Mouse (Mus musculus) adrenal gland, postnatal 4 days (tissue): ENCODE data around the gene Spag6l. TPM values are rescaled to one million over a fixed set of nuclear protein-coding genes. Genes with fewer than 3 reads are reported as not detected.
"Not testable (repeated sequence)": the region's sequence is repeated elsewhere in the genome, so short reads cannot be mapped to it uniquely, and the experiment has no call there.

Source experiments
- DNase-seq, 2 experiments: peaks; one replicate each; pipeline ENCODE4 v3.0.0; 2021 to 2022; ENCODE audit warnings: low spot score in 2 of 2, mixed read lengths in 2 of 2
- long read RNA-seq, 2 experiments: library from polyadenylated mRNA; stranded (forward); transcript quantifications; one replicate each; pipeline ENCODE4 v2.0.0; 2021
- total RNA-seq, 2 experiments: library from RNA; stranded (reverse); gene quantifications; 2 replicates each; pipeline ENCODE4 v1.2.3; 2021

Spag6l gene
- total RNA-seq: 1 to 10 TPM in 1 of 2 experiments, under 1 TPM in 1; 0.54 to 1.3 TPM
- long read RNA-seq, experiment 1, partial matches to known transcripts: 0 of 2 reads
- long read RNA-seq, experiment 1, other reads (novel, unspliced or antisense): 1 of 2 reads
- long read RNA-seq, experiment 2, partial matches to known transcripts: 0 of 1 reads
- long read RNA-seq, experiment 2, other reads (novel, unspliced or antisense): 1 of 1 reads

- peak in 1 of 2 experiments; percentile 16 for DNase-seq
These were observed at the start of gene Spag6l for GRCm38 (mm10) chr16:16828757-16829615. Gene Spag6l, minus strand, starts transcription at chr16:16829456.

DNA sequence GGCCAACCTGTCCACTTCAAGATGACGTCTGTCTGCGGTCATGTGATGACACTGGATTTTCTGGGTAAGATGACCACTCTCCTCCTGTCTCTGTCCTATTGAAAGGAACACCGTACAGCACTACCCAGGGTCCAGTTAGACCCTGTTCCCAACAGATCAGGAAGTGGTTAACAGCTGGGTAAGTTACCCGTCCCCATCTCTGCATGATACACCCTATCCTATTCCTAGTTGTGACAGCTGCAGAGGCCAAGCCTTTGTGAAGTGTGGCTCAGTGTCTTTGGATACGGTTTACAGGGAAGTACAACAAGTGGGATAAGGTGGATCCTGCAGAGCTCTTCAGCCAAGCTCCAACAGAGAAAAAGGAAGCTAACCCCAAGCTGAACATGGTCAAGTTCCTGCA is 49.8 kb upstream of the Spag6l start:
- no peak for DNase-seq

DNA sequence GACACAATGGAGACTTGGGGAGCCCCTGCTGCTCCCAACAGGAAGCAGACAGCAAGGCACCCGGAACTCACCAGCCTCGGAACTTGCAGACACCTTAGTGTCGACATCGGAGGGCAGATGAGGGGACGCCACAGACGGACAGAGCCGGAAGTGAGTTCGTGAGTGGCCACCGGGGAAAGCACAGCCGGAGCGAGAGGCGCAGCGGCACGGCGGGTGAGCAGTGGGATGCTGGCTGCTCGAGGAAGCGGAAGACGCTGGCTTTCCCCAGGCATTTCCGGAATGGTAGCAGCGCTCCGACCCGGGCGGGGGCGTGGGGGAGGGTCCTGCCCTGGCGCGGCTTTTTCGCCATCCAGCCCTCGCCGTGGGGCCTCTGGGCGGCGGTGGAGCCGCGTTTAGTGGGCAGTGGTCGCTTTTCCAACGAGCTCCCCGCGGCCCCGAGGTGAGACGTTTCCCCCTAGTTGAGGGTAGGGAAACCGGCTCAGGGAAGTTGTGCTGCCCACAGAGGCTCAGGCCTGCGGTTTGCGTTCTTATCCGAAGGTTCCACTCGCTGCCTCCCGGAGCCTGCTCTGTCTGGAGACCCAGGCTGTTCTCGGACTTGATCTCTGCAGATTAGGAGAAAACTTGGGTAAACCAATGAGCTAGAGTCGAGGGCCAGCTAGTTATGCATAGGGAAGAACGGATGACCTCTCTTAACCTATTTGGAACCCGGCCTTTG is 41.5 kb upstream of the Spag6l start, which contains the start of the genes Top3b and Vpreb1:
Gene Top3b (plus strand): TSS at position 120 of the 715 bp plus-strand sequence.
Gene Vpreb1 (minus strand): TSS at position 227 of the 715 bp plus-strand sequence.
- DNase-seq: peak; percentile 60 to 79

- DNase-seq: no peak
These were observed 41.0 kb upstream of the Spag6l start for GRCm38 (mm10) chr16:16870241-16870616.

- DNase-seq: no peak
These were observed 36.7 kb upstream of the Spag6l start for GRCm38 (mm10) chr16:16865696-16866561.

DNA sequence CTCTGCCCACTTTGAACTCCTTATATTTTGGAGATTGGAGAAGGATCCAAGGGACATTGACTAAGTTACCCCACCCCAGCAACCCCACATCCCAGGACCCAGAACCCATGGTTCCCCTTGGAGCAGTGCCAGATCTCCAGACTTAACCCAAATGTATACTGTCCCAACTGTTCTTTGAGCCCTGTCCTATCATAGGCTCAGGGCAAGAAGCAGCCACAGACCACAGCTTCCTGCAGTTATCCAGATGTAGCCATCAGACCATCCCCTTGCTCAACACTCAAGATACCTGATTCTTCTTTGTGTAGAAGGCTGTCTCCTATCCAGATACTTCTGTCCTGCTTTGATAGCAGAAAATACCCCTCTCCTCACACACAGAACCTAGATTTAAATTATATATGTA is 36.0 kb upstream of the Spag6l start:
- DNase-seq: no peak

DNA sequence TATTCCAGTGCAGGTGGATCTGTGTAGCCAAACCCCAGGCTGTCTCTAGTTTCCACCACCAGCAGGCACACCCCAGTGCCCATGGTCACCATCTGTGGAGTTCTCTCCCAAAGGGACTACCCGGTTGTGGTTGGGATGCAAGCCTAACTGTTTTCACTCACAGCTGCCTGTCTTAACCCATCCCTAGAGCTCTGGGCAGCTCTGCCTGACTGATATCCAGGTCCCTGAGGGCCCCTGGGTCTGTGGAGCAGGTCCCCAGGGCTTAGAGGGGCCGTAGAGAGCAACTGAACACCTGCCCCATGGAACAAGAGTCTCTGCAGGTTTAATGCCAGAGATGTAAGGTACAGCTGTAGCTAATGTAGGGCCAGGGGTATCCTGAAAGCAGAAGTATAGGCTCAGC is 34.7 kb upstream of the Spag6l start, which contains the start of gene Igll1:
Gene Igll1 (minus strand): TSS at position 8 of the 400 bp plus-strand sequence.
- DNase-seq: no peak

DNA sequence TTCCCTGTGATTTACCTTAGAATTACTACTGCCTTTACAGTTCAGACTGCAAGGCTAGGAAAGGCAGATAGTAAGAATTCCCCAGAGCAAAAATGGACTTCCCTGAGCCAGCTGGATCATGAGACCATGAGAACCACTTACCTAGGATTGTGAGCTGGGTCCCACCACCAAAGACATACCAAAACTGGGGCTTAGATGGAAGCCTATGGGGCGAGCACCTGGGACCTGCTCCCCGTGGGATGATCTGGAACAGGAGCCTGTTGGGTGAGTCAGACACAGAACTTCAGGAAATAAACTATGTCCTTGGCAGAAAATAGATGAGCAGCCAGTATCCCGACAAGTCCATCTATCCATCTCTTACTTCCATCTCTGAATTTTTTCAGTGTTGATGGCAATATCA is 33.0 kb upstream of the Spag6l start:
- DNase-seq: no peak

GRCm38 (mm10) chr16:16856731-16857476 is 27.6 kb upstream of the Spag6l start:
- DNase-seq: no peak

DNA sequence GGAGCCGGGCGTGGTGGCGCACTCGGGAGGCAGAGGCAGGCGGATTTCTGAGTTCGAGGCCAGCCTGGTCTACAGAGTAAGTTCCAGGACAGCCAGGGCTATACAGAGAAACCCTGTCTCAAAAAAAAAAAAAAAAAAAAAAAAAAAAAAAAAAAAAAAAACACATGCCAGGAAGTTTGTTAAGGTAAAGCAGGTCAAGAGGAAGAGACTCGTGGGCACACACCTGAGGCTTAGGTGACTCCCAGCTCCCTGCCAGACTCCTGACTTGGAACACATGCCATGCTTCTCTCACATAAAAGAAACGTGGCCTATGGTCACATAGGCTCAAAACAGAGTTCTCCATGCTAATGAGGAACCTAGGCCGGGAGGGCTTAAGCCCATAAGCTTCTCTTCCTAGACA is 26.8 kb upstream of the Spag6l start:
- not testable (repeated sequence) for DNase-seq

DNA sequence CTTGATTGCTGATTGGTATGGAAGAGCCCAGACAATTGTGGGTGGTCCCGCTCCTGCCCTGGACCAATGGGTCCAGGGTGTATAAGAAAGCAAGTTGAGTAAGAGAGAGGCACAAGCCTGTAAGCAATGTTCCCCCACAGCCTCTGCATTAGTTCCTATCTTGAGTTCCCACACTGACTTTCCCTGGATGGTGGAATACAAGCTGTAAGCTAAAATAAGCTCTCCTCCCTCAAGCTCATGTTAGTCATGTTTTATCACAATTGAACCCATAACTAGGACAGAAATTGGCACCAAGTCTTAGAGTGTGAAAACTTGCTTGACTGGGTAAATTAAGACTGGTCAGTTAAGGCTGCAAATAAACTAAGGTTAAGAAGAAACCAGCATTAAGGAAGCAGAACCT is 26.3 kb upstream of the Spag6l start:
- DNase-seq: no peak

DNA sequence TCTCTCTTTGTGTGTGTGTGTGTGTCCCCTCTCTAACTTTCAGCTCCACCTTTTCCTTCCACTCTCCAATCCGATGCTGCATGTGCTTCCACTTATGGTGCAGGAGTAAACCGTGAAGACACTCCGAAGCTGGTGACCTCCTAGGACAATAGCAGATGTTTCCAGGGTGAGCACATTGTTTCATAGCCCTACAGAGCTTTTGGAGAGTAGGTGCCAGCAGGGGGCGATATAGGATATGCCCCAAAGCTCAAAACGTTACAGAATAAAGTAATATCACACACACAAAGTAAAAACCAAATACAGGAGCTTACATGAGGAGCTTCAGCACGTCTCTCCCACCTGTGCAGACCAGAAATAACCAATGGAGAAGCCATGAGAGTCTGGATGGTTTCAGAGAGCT is 25.6 kb upstream of the Spag6l start:
- DNase-seq: no peak

DNA sequence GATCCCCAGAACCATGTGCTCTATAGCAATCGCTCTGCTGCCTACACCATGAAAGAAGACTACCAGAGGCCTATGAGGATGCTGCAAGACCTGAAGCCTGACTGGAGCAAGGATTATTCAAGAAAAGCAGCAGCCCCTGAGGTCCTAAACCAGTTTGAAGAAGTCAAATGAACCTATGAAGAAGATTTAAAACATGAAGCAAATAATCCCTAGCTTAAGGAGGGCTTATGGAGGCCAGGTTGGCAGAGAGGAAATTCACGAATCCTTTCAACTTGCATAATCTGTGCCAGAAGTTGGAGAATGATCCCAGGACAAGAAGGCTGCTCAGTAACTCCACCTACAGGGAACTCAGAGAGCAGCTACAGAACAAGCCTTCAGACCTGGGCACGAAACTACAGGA is 23.2 kb upstream of the Spag6l start:
- DNase-seq: no peak

DNA sequence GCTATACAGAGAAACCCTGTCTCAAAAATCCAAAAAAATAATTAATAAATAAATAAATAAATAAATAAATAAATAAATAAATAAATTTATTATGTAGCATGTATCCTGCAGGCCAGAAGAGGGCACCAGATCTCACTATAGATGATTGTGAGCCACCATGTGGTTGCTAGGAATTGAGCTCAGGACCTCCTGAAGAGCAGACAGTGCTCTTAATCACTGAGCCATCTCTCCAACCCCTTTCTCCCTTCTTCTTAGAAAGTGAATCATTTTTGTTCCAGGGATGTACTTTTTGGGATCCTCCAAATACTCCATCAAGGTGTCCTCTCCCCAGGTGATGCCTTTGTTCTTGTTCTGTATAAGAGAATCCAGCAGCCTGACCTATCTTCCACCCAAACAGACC is 19.9 kb upstream of the Spag6l start:
- no peak for DNase-seq

GRCm38 (mm10) chr16:16829671-16830070 is 415 bp upstream of the Spag6l start:
- no peak for DNase-seq

GRCm38 (mm10) chr16:16826223-16826622 is 3.0 kb downstream of the Spag6l start:
- DNase-seq: no peak

- DNase-seq: no peak
These were observed 3.8 kb downstream of the Spag6l start for GRCm38 (mm10) chr16:16825476-16825875.

DNA sequence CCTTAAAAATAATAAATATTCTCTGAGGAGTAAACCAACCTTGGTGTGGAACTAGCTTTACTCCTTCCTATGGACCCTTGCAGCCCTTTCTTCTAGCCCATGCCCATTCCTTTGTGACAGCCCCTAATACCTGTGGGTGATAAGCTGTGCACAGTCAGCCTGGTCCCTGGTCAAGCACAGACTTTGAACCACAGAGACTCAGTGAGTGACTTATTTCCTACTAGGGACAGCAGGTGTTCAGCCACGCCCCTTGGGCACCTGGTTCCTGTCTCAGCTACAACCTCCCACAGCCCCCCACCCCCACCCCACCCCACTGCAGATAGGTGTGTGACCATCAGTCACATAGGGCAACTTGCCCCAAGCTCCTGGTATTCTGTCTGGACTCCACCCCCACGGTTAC is 22.9 kb downstream of the Spag6l start:
- no peak for DNase-seq
